Mouse (Mus musculus): ENCODE measurements around the gene Prss40.

DNA sequence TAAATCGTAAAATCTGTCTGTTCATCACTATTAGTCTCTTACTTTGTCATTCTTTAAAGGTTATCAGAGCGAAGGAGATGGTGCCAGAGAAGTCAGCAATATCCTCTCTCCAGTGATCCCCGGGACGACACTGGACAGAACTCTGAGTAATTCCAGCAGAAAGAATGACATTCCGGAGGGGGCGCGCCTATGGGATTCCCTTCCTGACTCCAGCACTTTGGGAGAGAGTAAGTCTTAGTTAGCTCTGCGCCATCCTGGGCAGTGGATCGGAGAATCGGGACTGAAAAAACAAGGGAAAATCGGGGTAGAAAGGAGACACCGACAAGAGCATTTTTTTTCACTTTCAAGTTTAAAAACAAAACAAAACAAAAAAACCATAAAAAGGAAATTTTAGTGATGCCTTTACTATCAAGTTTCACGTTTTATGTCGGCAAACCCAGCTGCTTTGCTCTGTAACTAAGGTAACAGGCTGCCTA, 24.4 kb downstream of the Prss40 start:
- TF ChIP-seq CTCF (conservative IDR thresholded peaks at IDR 0.05; ENCODE audit: low read length) (no peak), POU5F1 (IDR thresholded peaks at IDR 0.05; ENCODE audit: borderline replicate concordance, low read length) (no peak)
